Mouse (Mus musculus) thymus, postnatal 4 days (tissue): Measurements from ENCODE around the gene Cyp2ab1.
A peak's percentile ranks its signal among the peaks of the same experiment; 100 is the strongest.
"Not testable (repeated sequence)": the region's sequence is repeated elsewhere in the genome, so short reads cannot be mapped to it uniquely, and the experiment has no call there.

ENCODE experiments used
- DNase-seq: peaks from one replicate; pipeline ENCODE4 v3.0.0; 2021

The Cyp2ab1 gene

GRCm38 (mm10) chr16:20325286-20325685, at the start of gene Cyp2ab1:
Cyp2ab1 (minus strand) TSS chr16:20325404.
- no peak for DNase-seq

- no peak for DNase-seq
Observed at GRCm38 (mm10) chr16:20371731-20372130, 46.5 kb upstream of the Cyp2ab1 start.

GRCm38 (mm10) chr16:20368221-20368620, 43.0 kb upstream of the Cyp2ab1 start:
- no peak for DNase-seq

GRCm38 (mm10) chr16:20362121-20362520, 36.9 kb upstream of the Cyp2ab1 start:
- DNase-seq, result no peak

GRCm38 (mm10) chr16:20361496-20361895, 36.3 kb upstream of the Cyp2ab1 start:
- not testable (repeated sequence) for DNase-seq

- DNase-seq, result no peak
Observed at GRCm38 (mm10) chr16:20359643-20360295, 34.6 kb upstream of the Cyp2ab1 start.

- no peak for DNase-seq
Observed at GRCm38 (mm10) chr16:20357837-20358236, 32.6 kb upstream of the Cyp2ab1 start.

- DNase-seq, result no peak
Observed at GRCm38 (mm10) chr16:20354762-20355161, 29.6 kb upstream of the Cyp2ab1 start.

GRCm38 (mm10) chr16:20354011-20354410, 28.8 kb upstream of the Cyp2ab1 start:
- no peak for DNase-seq

- DNase-seq, result no peak
Observed at GRCm38 (mm10) chr16:20345464-20345863, 20.3 kb upstream of the Cyp2ab1 start.

- no peak for DNase-seq
Observed at GRCm38 (mm10) chr16:20338616-20339015, 13.4 kb upstream of the Cyp2ab1 start.

- no peak for DNase-seq
Observed at GRCm38 (mm10) chr16:20334918-20335317, 9.7 kb upstream of the Cyp2ab1 start.

- no peak for DNase-seq
Observed at GRCm38 (mm10) chr16:20328306-20328705, 3.1 kb upstream of the Cyp2ab1 start.

- no peak for DNase-seq
Observed at GRCm38 (mm10) chr16:20323907-20324306, 1.3 kb downstream of the Cyp2ab1 start.

- peak; percentile 28 for DNase-seq
Observed at GRCm38 (mm10) chr16:20322274-20322673, 2.9 kb downstream of the Cyp2ab1 start.

GRCm38 (mm10) chr16:20316770-20317169, 8.4 kb downstream of the Cyp2ab1 start:
- DNase-seq, result no peak

GRCm38 (mm10) chr16:20315266-20315665, 9.9 kb downstream of the Cyp2ab1 start:
- DNase-seq, result no peak

GRCm38 (mm10) chr16:20312272-20312671, 12.9 kb downstream of the Cyp2ab1 start:
- DNase-seq, result no peak

GRCm38 (mm10) chr16:20301770-20302649, 23.2 kb downstream of the Cyp2ab1 start, which contains the start of gene Parl:
Parl (minus strand) TSS chr16:20302387.
- DNase-seq, result peak; percentile 93

GRCm38 (mm10) chr16:20300076-20300475, 25.1 kb downstream of the Cyp2ab1 start:
- DNase-seq, result no peak

- no peak for DNase-seq
Observed at GRCm38 (mm10) chr16:20280238-20280637, 45.0 kb downstream of the Cyp2ab1 start.

- DNase-seq, result no peak
Observed at GRCm38 (mm10) chr16:20279395-20279794, 45.8 kb downstream of the Cyp2ab1 start.

- no peak for DNase-seq
Observed at GRCm38 (mm10) chr16:20272994-20273393, 52.2 kb downstream of the Cyp2ab1 start.

GRCm38 (mm10) chr16:20271339-20271738, 53.9 kb downstream of the Cyp2ab1 start:
- DNase-seq, result no peak
